Mouse (Mus musculus): ENCODE measurements at regions not wholly inside any gene's neighbourhood (a gene's known extent, or its start where the extent isn't known, plus 50 kb on each side); places are given as distances from the start of the nearest gene placed in this dataset.
A peak's percentile ranks its signal among the peaks of the same experiment; 100 is the strongest.

GRCm38 (mm10) chr2:161470844-161471243 is 362.0 kb upstream of the Chd6 start:
- no peak for DNase-seq

- DNase-seq = no peak
Measured at GRCm38 (mm10) chr2:161470025-161470424, 361.1 kb upstream of the Chd6 start.

- DNase-seq = no peak
Measured at GRCm38 (mm10) chr2:161467035-161467434, 358.2 kb upstream of the Chd6 start.

GRCm38 (mm10) chr2:161460600-161460999 is 351.7 kb upstream of the Chd6 start:
- no peak for DNase-seq

GRCm38 (mm10) chr2:161454466-161454865 is 345.6 kb upstream of the Chd6 start:
- no peak for DNase-seq

- no peak for DNase-seq
Measured at GRCm38 (mm10) chr2:161433816-161434215, 324.9 kb upstream of the Chd6 start.

- no peak for DNase-seq
Measured at GRCm38 (mm10) chr2:161429294-161429693, 320.4 kb upstream of the Chd6 start.

GRCm38 (mm10) chr2:161425587-161425986 is 316.7 kb upstream of the Chd6 start:
- no peak for DNase-seq

GRCm38 (mm10) chr2:161418062-161418461 is 309.2 kb upstream of the Chd6 start:
- no peak for DNase-seq

GRCm38 (mm10) chr2:161416218-161416927 is 307.5 kb upstream of the Chd6 start:
- DNase-seq = no peak

GRCm38 (mm10) chr2:161408306-161408705 is 299.4 kb upstream of the Chd6 start:
- no peak for DNase-seq

- DNase-seq = no peak
Measured at GRCm38 (mm10) chr2:161405847-161406384, 297.0 kb upstream of the Chd6 start.

GRCm38 (mm10) chr2:161398061-161398460 is 289.2 kb upstream of the Chd6 start:
- DNase-seq = no peak

GRCm38 (mm10) chr2:161390954-161391690 is 282.2 kb upstream of the Chd6 start:
- no peak for DNase-seq

GRCm38 (mm10) chr2:161389318-161389835 is 280.5 kb upstream of the Chd6 start:
- DNase-seq = no peak

- no peak for DNase-seq
Measured at GRCm38 (mm10) chr2:161387054-161387453, 278.2 kb upstream of the Chd6 start.

GRCm38 (mm10) chr2:161382411-161382810 is 273.5 kb upstream of the Chd6 start:
- DNase-seq = no peak

GRCm38 (mm10) chr2:161378313-161378712 is 269.4 kb upstream of the Chd6 start:
- no peak for DNase-seq

- no peak for DNase-seq
Measured at GRCm38 (mm10) chr2:161362325-161362724, 253.4 kb upstream of the Chd6 start.

GRCm38 (mm10) chr2:161349110-161349509 is 240.2 kb upstream of the Chd6 start:
- no peak for DNase-seq

- DNase-seq = no peak
Measured at GRCm38 (mm10) chr2:161344018-161344417, 235.1 kb upstream of the Chd6 start.

- DNase-seq = no peak
Measured at GRCm38 (mm10) chr2:161342648-161343047, 233.8 kb upstream of the Chd6 start.

- DNase-seq = peak; percentile 55
Measured at GRCm38 (mm10) chr2:161341368-161341891, 232.6 kb upstream of the Chd6 start.
